Mouse (Mus musculus) fat pad, adult 2 months (tissue): ENCODE results near the gene Atp2c2.
A peak's percentile ranks its signal among the peaks of the same experiment; 100 is the strongest.

ENCODE experiments used
- DNase-seq: peaks from one replicate; pipeline ENCODE4 v3.0.0-alpha.2; 2011; ENCODE audit warnings: low read depth, low spot score; ENCODE audit errors: extremely low read depth

Atp2c2 gene

GRCm38 (mm10) chr8:119699549-119700134 lies at the start of gene Atp2c2:
Atp2c2 (plus strand) TSS chr8:119700009.
- no peak for DNase-seq

GRCm38 (mm10) chr8:119651324-119651723 lies 48.5 kb upstream of the Atp2c2 start:
- DNase-seq = no peak

- no peak for DNase-seq
Measured at GRCm38 (mm10) chr8:119656709-119657464, 42.9 kb upstream of the Atp2c2 start.

- no peak for DNase-seq
Measured at GRCm38 (mm10) chr8:119661081-119661480, 38.7 kb upstream of the Atp2c2 start.

- DNase-seq = no peak
Measured at GRCm38 (mm10) chr8:119661892-119662291, 37.9 kb upstream of the Atp2c2 start.

- DNase-seq = no peak
Measured at GRCm38 (mm10) chr8:119663440-119663839, 36.4 kb upstream of the Atp2c2 start.

GRCm38 (mm10) chr8:119665270-119665669 lies 34.5 kb upstream of the Atp2c2 start:
- DNase-seq = no peak

GRCm38 (mm10) chr8:119666219-119666951 lies 33.4 kb upstream of the Atp2c2 start, which contains the start of gene Wfdc1:
Wfdc1 (plus strand) TSS chr8:119666365.
- no peak for DNase-seq

GRCm38 (mm10) chr8:119668447-119668846 lies 31.4 kb upstream of the Atp2c2 start:
- DNase-seq = no peak

GRCm38 (mm10) chr8:119669284-119669683 lies 30.5 kb upstream of the Atp2c2 start:
- no peak for DNase-seq

- no peak for DNase-seq
Measured at GRCm38 (mm10) chr8:119670419-119671091, 29.3 kb upstream of the Atp2c2 start.

GRCm38 (mm10) chr8:119673976-119674555 lies 25.7 kb upstream of the Atp2c2 start:
- no peak for DNase-seq

GRCm38 (mm10) chr8:119675457-119675856 lies 24.4 kb upstream of the Atp2c2 start:
- DNase-seq = no peak

- peak; percentile 13 for DNase-seq
Measured at GRCm38 (mm10) chr8:119676389-119676788, 23.4 kb upstream of the Atp2c2 start.

GRCm38 (mm10) chr8:119678138-119678843 lies 21.5 kb upstream of the Atp2c2 start:
- DNase-seq = no peak

- no peak for DNase-seq
Measured at GRCm38 (mm10) chr8:119679184-119679583, 20.6 kb upstream of the Atp2c2 start.

GRCm38 (mm10) chr8:119690602-119691001 lies 9.2 kb upstream of the Atp2c2 start:
- no peak for DNase-seq

GRCm38 (mm10) chr8:119691989-119692388 lies 7.8 kb upstream of the Atp2c2 start:
- no peak for DNase-seq

GRCm38 (mm10) chr8:119694696-119695095 lies 5.1 kb upstream of the Atp2c2 start:
- no peak for DNase-seq

- DNase-seq = no peak
Measured at GRCm38 (mm10) chr8:119697163-119697562, 2.6 kb upstream of the Atp2c2 start.
